Mouse (Mus musculus) olfactory bulb, adult 2 months (tissue): ENCODE data around the gene Sbf2.

Experiments
- CTCF ChIP-seq: fragments of 200-500 bp; IDR thresholded peaks from 2 replicates; pipeline ENCODE4 v1.5.1; 2012; ENCODE audit warnings: low read depth, mild to moderate bottlenecking, low read length, moderate library complexity; ENCODE audit not compliant: insufficient read depth
- POLR2A ChIP-seq: fragments of 200-500 bp; IDR thresholded peaks from 2 replicates; pipeline ENCODE4 v1.6.1; 2012; ENCODE audit warnings: mild to moderate bottlenecking, low read depth, low read length, moderate library complexity; ENCODE audit not compliant: insufficient read depth

DNA sequence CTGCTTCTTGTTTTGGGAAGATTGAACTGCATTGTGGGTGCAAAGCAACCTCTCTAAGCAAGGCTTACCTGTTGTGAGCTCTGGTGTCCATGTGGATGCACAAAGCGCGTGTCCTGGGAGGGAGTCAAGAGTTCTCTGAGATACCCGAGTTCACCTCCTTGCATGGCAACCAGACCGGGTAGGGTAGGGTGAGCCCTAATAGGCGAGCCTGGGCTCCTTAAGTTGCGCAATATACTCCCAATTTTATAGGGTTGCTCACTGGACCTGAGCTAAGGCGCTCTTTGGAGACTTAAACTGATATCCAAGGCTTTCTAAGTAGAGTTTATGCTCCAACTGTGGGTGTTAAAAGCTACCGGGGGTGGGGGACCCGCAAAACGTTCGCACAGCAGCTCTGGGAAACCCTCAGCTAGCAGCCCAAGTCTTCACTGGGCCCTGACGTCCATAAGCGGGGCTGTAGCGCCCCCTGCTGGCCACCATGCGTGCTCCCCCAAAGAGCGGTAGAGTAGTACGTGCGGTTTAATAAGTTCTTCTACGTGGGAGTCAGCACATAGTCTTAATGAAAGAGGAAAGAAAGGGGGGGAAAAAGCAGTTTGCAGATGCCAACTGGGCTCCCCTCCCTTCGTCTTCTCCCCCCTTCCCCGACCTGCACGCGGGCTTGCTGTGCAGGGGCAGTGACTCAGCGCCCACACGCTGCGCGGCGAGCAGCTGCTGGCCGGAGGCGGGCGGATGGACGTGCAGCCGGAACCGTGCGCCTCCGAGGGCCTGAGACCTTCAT is 15.4 kb upstream of the Sbf2 start:
- TF ChIP-seq CTCF (peak; percentile 96), POLR2A (no peak)
